Mouse (Mus musculus) heart, embryonic 16.5 days (tissue): Measurements from ENCODE around the gene Men1. TPM values are rescaled to one million over a fixed set of nuclear protein-coding genes. Genes with fewer than 3 reads are reported as not detected.
"Not testable (repeated sequence)": the region's sequence is repeated elsewhere in the genome, so short reads cannot be mapped to it uniquely, and the experiment has no call there.

ENCODE experiments used
- ATAC-seq: fragments of 200-750 bp; cut with Nextera tagmentation; replicated peaks from 2 replicates; pipeline ENCODE4 v1.8.0; 2017; ENCODE audit warnings: moderate number of reproducible peaks; ENCODE audit not compliant: insufficient read depth, low FRiP score; ENCODE audit errors: extremely low read depth
- H3K27ac ChIP-seq: fragments of 300-500 bp; sonication (generic); 2 replicates; pipeline ENCODE4 v1.5.1; 2014; ENCODE audit warnings: mild to moderate bottlenecking, low read length, control low read depth, moderate library complexity
- H3K27me3 ChIP-seq: fragments of 300-500 bp; sonication (generic); 2 replicates; pipeline ENCODE4 v1.6.1; 2014; ENCODE audit warnings: low read length, mixed read lengths; ENCODE audit not compliant: control insufficient read depth, insufficient read depth
- H3K36me3 ChIP-seq: fragments of 300-500 bp; sonication (generic); 2 replicates; pipeline ENCODE4 v1.6.1; 2014; ENCODE audit not compliant: control insufficient read depth, insufficient read depth
- H3K4me1 ChIP-seq: fragments of 300-500 bp; sonication (generic); 2 replicates; pipeline ENCODE4 v1.6.1; 2014; ENCODE audit warnings: low read length, mixed read lengths; ENCODE audit not compliant: control insufficient read depth, insufficient read depth
- H3K4me2 ChIP-seq: fragments of 300-500 bp; sonication (generic); 2 replicates; pipeline ENCODE4 v1.6.1; 2014; ENCODE audit warnings: low read depth, mild to moderate bottlenecking, control low read depth, low read length
- H3K4me3 ChIP-seq: fragments of 300-500 bp; sonication (generic); 2 replicates; pipeline ENCODE4 v1.5.1; 2014; ENCODE audit warnings: mild to moderate bottlenecking, control low read depth, low read length
- H3K9ac ChIP-seq: fragments of 300-500 bp; sonication (generic); 2 replicates; pipeline ENCODE4 v1.6.1; 2014; ENCODE audit warnings: low read length, control low read depth
- H3K9me3 ChIP-seq: fragments of 300-500 bp; sonication (generic); replicated peaks from 2 replicates; pipeline ENCODE4 v1.6.1; 2016; ENCODE audit warnings: low read length; ENCODE audit not compliant: control insufficient read depth
- WGBS: fragments of 180-500 bp; shearing (Covaris S2); extraction: QIAGEN DNeasy Blood & Tissue Kit; methylation state at CpG from one replicate; pipeline ENCODE4 v1.1.7; 2014; 5-methylcytosine and 5-hydroxymethylcytosine counted together
- polyA plus RNA-seq: library from polyadenylated mRNA; unstranded; fragments of >200 nt; fragmentation: Nextera tagmentation; extraction: Ambion mirVana; gene quantifications from 2 replicates; pipeline ENCODE4 v1.2.1, GENCODE M21; 2015

Men1 gene
- 45.8 and 47.8 TPM in 2 replicates for polyA plus RNA-seq

- peaks cover 23% of the 10 kb centered on the region for H3K36me3 ChIP-seq
- H3K27ac ChIP-seq = peak within 1 kb of the TSS; percentile 91
- peak within 1 kb of the TSS; percentile 68 for H3K4me2 ChIP-seq
- H3K9me3 ChIP-seq = no peaks in the 10 kb centered on the region
- peak; percentile 94 for ATAC-seq
- under 1% methylated on average over 40 of the region's 43 CpGs for WGBS
- peak within 1 kb of the TSS; percentile 86 for H3K9ac ChIP-seq
- peaks cover 29% of the 10 kb centered on the region for H3K4me1 ChIP-seq
- peak within 1 kb of the TSS; percentile 73 for H3K4me3 ChIP-seq
- no peaks in the 10 kb centered on the region for H3K27me3 ChIP-seq
Measured at GRCm38 (mm10) chr19:6334673-6335457, at the start of gene Men1. TSS of gene Men1 (plus strand) at chr19:6334979.

DNA sequence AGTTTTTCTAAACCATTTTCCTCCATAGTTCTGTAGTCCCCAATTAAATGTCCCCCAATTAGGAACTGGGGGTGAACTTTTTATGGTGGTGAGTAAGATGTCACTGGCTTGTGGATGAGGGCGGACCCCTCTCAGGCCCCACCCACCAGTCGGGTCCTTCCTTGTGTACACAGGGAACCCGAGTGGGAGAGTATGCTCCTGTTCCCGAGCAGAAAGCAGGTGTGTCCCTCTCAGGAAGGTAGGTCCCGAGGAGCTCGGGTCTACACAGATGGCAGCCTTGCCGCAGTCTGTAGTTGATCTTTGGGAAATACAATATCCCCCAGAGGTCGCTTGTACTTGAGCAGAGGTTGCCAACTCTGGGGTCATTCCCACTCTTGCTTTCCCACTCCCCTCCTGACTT, 49.6 kb upstream of the Men1 start:
- H3K27me3 ChIP-seq = no peaks in the 10 kb centered on the region
- no peak overlapping the region for H3K9ac ChIP-seq
- no peaks in the 10 kb centered on the region for H3K9me3 ChIP-seq
- H3K4me3 ChIP-seq = no peak overlapping the region
- H3K27ac ChIP-seq = peak overlapping the region; percentile 83; the same call in 1 of the 2 replicates
- no peak; the same call in 1 of the 2 replicates for ATAC-seq
- peaks cover 25% of the 10 kb centered on the region for H3K36me3 ChIP-seq
- H3K4me1 ChIP-seq = peaks cover 48% of the 10 kb centered on the region
- peak overlapping the region; percentile 50 for H3K4me2 ChIP-seq
- WGBS = 50% methylated on average over 8 of the region's 8 CpGs

- 0 out of 2 replicates have a peak, but pooled peaks have one; percentile 12 for ATAC-seq
- H3K4me1 ChIP-seq = peaks cover 42% of the 10 kb centered on the region
Measured at GRCm38 (mm10) chr19:6285632-6286433, 48.9 kb upstream of the Men1 start.

GRCm38 (mm10) chr19:6286434-6287401, 48.1 kb upstream of the Men1 start:
- ATAC-seq = no peak

More at GRCm38 (mm10) chr19:6285632-6286433, 48.9 kb upstream of the Men1 start:
- no peaks in the 10 kb centered on the region for H3K27me3 ChIP-seq
- peaks cover 22% of the 10 kb centered on the region for H3K36me3 ChIP-seq
- 32% methylated on average over 7 of the region's 7 CpGs for WGBS
- peak overlapping the region; percentile 53 for H3K27ac ChIP-seq
- H3K9ac ChIP-seq = peak overlapping the region; percentile 38; the same call in 1 of the 2 replicates
- peak overlapping the region; percentile 8; the same call in 1 of the 2 replicates for H3K4me2 ChIP-seq
- no peak overlapping the region for H3K4me3 ChIP-seq
- H3K9me3 ChIP-seq = no peaks in the 10 kb centered on the region

DNA sequence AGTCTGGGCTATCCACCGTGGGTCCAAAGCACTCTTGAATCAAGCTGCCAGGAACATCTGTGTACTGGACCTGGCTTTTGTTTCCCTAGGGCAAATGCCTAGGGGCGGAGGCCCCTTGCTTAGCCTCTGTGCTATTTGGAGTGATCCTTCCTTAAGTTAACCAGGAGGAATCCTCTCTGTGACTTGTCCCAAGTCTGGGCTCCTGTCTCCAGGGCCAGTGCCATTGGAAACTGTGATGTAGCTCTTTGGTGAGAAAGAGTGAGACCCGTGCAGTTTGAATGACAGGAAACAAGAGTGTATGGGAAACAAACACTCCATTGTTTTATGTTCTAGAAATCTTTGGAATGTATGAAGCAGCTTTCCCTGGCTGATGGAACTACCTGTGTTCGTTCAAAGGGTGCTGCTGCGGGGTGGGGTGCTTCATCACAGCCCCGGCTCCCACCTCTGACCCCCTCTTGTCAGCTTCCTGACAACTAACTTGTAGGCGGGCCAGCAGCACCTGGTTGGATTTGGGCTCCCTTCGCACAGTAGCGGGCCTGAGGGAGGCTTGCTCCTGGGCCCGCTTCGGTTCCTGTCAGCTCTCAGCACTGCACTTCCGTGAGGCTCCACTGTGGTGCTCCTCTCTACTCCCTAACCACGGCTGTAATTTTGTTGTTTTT, 46.4 kb upstream of the Men1 start:
- peak overlapping the region; percentile 68 for H3K27ac ChIP-seq
- 0 out of 2 replicates have a peak, but pooled peaks cover 7% of the 10 kb centered on the region for H3K36me3 ChIP-seq
- 64% methylated on average over 13 of the region's 13 CpGs for WGBS
- no peak for ATAC-seq
- no peaks in the 10 kb centered on the region for H3K27me3 ChIP-seq
- H3K9ac ChIP-seq = no peak overlapping the region
- no peak overlapping the region for H3K4me3 ChIP-seq
- H3K4me1 ChIP-seq = peaks cover 45% of the 10 kb centered on the region
- H3K9me3 ChIP-seq = no peaks in the 10 kb centered on the region
- no peak overlapping the region for H3K4me2 ChIP-seq

More at GRCm38 (mm10) chr19:6286434-6287401, 48.1 kb upstream of the Men1 start:
- Histone ChIP-seq H3K36me3 (peaks cover 15% of the 10 kb centered on the region), H3K27ac (peak overlapping the region; percentile 68), H3K27me3 (no peaks in the 10 kb centered on the region), H3K4me2 (0 out of 2 replicates have a peak overlapping the region, but pooled peaks have one; percentile 11), H3K9ac (peak overlapping the region; percentile 38), H3K4me3 (no peak overlapping the region), H3K9me3 (no peaks in the 10 kb centered on the region), H3K4me1 (peaks cover 45% of the 10 kb centered on the region)
- 69% methylated on average over 19 of the region's 19 CpGs for WGBS

GRCm38 (mm10) chr19:6289696-6290238, 45.0 kb upstream of the Men1 start:
- WGBS = 91% methylated on average over 14 of the region's 14 CpGs

GRCm38 (mm10) chr19:6290720-6291116, 44.1 kb upstream of the Men1 start:
- not testable (repeated sequence) for ATAC-seq, H3K9me3 ChIP-seq, H3K27me3 ChIP-seq, H3K36me3 ChIP-seq, H3K4me2 ChIP-seq, H3K9ac ChIP-seq, H3K4me3 ChIP-seq
- peaks cover 21% of the 10 kb centered on the region for H3K4me1 ChIP-seq
- peak overlapping the region; percentile 37 for H3K27ac ChIP-seq
- WGBS = 97% methylated on average over 5 of the region's 6 CpGs

More at GRCm38 (mm10) chr19:6289696-6290238, 45.0 kb upstream of the Men1 start:
- H3K4me3 ChIP-seq = no peak overlapping the region
- no peak for ATAC-seq
- no peak overlapping the region for H3K9ac ChIP-seq
- H3K27me3 ChIP-seq = no peaks in the 10 kb centered on the region
- no peaks in the 10 kb centered on the region for H3K9me3 ChIP-seq
- peaks cover 31% of the 10 kb centered on the region for H3K4me1 ChIP-seq
- H3K4me2 ChIP-seq = no peak overlapping the region
- no peaks in the 10 kb centered on the region for H3K36me3 ChIP-seq
- H3K27ac ChIP-seq = no peak overlapping the region
